Comparison of ENCODE assay signal across 7 mouse cellular contexts in the genomic region with DNA sequence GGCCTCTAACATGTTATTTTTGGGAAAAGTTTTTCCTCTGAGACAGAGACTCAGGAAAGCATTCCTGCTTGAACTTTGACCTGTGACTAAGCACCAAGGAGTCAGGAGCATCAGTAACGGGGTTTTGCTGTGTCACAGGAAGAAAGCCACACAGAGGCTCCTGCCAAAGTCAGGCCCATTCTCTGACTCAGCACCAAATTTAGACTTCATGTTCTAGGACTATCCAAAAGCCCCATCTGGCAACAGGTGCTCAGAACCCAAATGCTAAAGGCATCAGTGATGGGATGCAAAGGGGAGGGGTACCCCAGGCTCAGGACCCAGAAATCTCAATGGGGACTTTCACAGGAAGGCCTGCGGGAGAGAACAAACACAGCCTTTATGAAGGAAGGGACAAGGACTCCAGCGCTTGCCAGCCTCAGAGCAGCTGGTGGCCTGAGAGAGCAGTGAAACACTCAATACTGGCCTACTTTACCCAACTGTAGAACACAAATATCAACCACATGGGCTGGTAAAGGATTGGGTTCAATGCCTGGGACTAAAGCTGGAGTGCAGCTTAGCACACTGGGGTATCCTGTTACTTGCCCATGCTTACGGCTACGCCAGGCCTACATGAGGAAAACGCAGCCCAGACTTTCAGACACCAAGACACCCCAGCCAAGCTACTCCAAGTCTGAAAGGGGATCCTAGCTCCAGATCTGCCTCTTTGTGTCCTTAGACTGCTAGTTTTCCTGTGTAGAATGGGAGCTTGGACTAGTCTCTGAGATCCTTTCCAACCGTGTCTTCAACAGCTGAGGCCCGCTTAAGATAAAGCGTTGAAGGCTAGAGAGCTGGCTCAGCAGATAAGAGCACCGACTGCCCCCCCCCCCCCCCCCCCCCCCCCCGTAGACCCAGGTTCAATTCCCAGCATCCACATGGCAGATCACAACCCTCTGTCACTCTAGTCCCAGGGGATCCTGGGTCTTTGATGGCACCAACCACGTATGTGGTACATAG. TPM values are rescaled to one million over a fixed set of nuclear protein-coding genes. Genes with fewer than 3 reads are reported as not detected.
DNase-seq lines count a peak whose midpoint lies in the region; TF ChIP-seq lines count a peak whose summit lies in the region.

No protein-coding gene starts in this region.

- TF ChIP-seq CTCF in cortical plate, adult 2 months (IDR thresholded peaks at IDR 0.05; ENCODE audit: extremely low read depth, insufficient read depth, low read length): no peak

- no peak for TF ChIP-seq POLR2A in cortical plate, adult 2 months (IDR thresholded peaks at IDR 0.05; ENCODE audit: extremely low read depth, insufficient read depth, low read length)

- H3K4me1 ChIP-seq in cortical plate, adult 2 months (ENCODE audit: control insufficient read depth, insufficient read depth, low read length): peaks cover 1% of the 10 kb centered on the region; the same call in 1 of the 2 replicates

- intact Hi-C loops in left cerebral cortex, postnatal 4 days (cut with DNase I): no loop called here
- intact Hi-C loops in left cerebral cortex, postnatal 14 days (cut with DNase I): no loop called here

- H3K4me3 ChIP-seq in cortical plate, adult 2 months (ENCODE audit: insufficient read depth, low read length): no peak overlapping the region

- peak overlapping the region; percentile 61; the same call in 1 of the 2 replicates for H3K27ac ChIP-seq in cortical plate, adult 2 months (ENCODE audit: insufficient read depth, low read length)

- DNase-seq in left cerebral cortex, adult 11 months (ENCODE audit: low spot score): peak; percentile 51
- no peak for DNase-seq in left cerebral cortex, postnatal 4 days
- peak; percentile 15 for DNase-seq in gastrocnemius, postnatal 10 days
- peak; percentile 46 to 62 for DNase-seq in left cerebral cortex, postnatal 14 days (ENCODE audit: low spot score in 2 of 2)
- no peak for DNase-seq in spleen, postnatal 14 days (ENCODE audit: low spot score in 2 of 2)
- DNase-seq in ovary, postnatal 36 days (ENCODE audit: low spot score): no peak

RNA-seq across cellular contexts. Expression of gene Dlg5, which starts 12.8 kb away (rescaled TPM):
- total RNA-seq in left cerebral cortex, postnatal 4 days (2021): 10 to 100 TPM; 81.9 to 94.0 TPM
- polyA plus RNA-seq in cortical plate, adult 2 months (2012; rRNA removed): 24.6 and 26.5 TPM in 2 replicates
- 10 to 100 TPM; 11.7 to 19.0 TPM for total RNA-seq in gastrocnemius, postnatal 10 days (2021)
- 10 to 100 TPM; 37.3 to 41.9 TPM for total RNA-seq in left cerebral cortex, postnatal 14 days (2021)

Comparison
In these comparisons a context has a peak if more than half of its experiments do, and no peak if none do; other contexts are left out.
1. DNase-seq: peak in left cerebral cortex, adult 11 months (single experiment), gastrocnemius, postnatal 10 days (single experiment) and left cerebral cortex, postnatal 14 days (2 of 2); none in left cerebral cortex, postnatal 4 days (single experiment), spleen, postnatal 14 days (0 of 2) and ovary, postnatal 36 days (single experiment).